Mouse (Mus musculus) frontal cortex, postnatal 14 days (tissue): ENCODE measurements around the gene Snd1.
A peak's percentile ranks its signal among the peaks of the same experiment; 100 is the strongest.

Source experiments
- DNase-seq, 2 experiments: peaks; one replicate each; pipeline ENCODE4 v3.0.0; 2022; ENCODE audit warnings: low spot score in 2 of 2

Snd1 gene

GRCm38 (mm10) chr6:28635531-28636348, 160.8 kb downstream of the Snd1 start:
- no peak for DNase-seq

- DNase-seq: no peak
Measured at GRCm38 (mm10) chr6:28640088-28640487, 165.1 kb downstream of the Snd1 start.

- no peak for DNase-seq
Measured at GRCm38 (mm10) chr6:28642909-28643308, 168.0 kb downstream of the Snd1 start.

- no peak for DNase-seq
Measured at GRCm38 (mm10) chr6:28645231-28645630, 170.3 kb downstream of the Snd1 start.

- no peak for DNase-seq
Measured at GRCm38 (mm10) chr6:28656511-28656910, 181.6 kb downstream of the Snd1 start.

GRCm38 (mm10) chr6:28663004-28663403, 188.1 kb downstream of the Snd1 start:
- DNase-seq: no peak

- DNase-seq: no peak
Measured at GRCm38 (mm10) chr6:28663670-28664069, 188.7 kb downstream of the Snd1 start.

- DNase-seq: no peak
Measured at GRCm38 (mm10) chr6:28664716-28665115, 189.8 kb downstream of the Snd1 start.

- DNase-seq: no peak
Measured at GRCm38 (mm10) chr6:28667586-28667985, 192.6 kb downstream of the Snd1 start.

GRCm38 (mm10) chr6:28669251-28669650, 194.3 kb downstream of the Snd1 start:
- no peak for DNase-seq

GRCm38 (mm10) chr6:28672388-28672787, 197.4 kb downstream of the Snd1 start:
- DNase-seq: no peak

- DNase-seq: no peak
Measured at GRCm38 (mm10) chr6:28674686-28675085, 199.7 kb downstream of the Snd1 start.

- no peak for DNase-seq
Measured at GRCm38 (mm10) chr6:28678896-28679295, 204.0 kb downstream of the Snd1 start.

- DNase-seq: no peak
Measured at GRCm38 (mm10) chr6:28680537-28680936, 205.6 kb downstream of the Snd1 start.

GRCm38 (mm10) chr6:28681521-28682457, 206.8 kb downstream of the Snd1 start:
- DNase-seq: no peak

- no peak for DNase-seq
Measured at GRCm38 (mm10) chr6:28685052-28685451, 210.1 kb downstream of the Snd1 start.

GRCm38 (mm10) chr6:28685745-28686144, 210.8 kb downstream of the Snd1 start:
- DNase-seq: no peak

- no peak for DNase-seq
Measured at GRCm38 (mm10) chr6:28687776-28688175, 212.8 kb downstream of the Snd1 start.

GRCm38 (mm10) chr6:28692659-28693058, 217.7 kb downstream of the Snd1 start:
- DNase-seq: no peak

- DNase-seq: no peak
Measured at GRCm38 (mm10) chr6:28697214-28697613, 222.3 kb downstream of the Snd1 start.

- no peak for DNase-seq
Measured at GRCm38 (mm10) chr6:28704612-28705011, 229.7 kb downstream of the Snd1 start.

- peak; percentile 29 to 39 for DNase-seq
Measured at GRCm38 (mm10) chr6:28705384-28706107, 230.6 kb downstream of the Snd1 start.
